Mouse (Mus musculus) liver, embryonic 11.5 days (tissue): ENCODE data around the gene Clba1. TPM values are rescaled to one million over a fixed set of nuclear protein-coding genes. Genes with fewer than 3 reads are reported as not detected.

Experiments
- ATAC-seq: fragments of 200-750 bp; cut with Nextera tagmentation; replicated peaks from 2 replicates; pipeline ENCODE4 v1.8.0; 2017; ENCODE audit warnings: moderate number of reproducible peaks, mild to moderate bottlenecking, moderate TSS enrichment, moderate library complexity; ENCODE audit not compliant: low FRiP score
- DNase-seq: peaks from one replicate; pipeline ENCODE4 v3.0.0-alpha.2; 2017; ENCODE audit warnings: low spot score
- H3K27ac ChIP-seq: fragments of 300-500 bp; sonication (generic); 2 replicates; pipeline ENCODE4 v1.5.1; 2014; ENCODE audit warnings: mild to moderate bottlenecking, low read depth, low read length, control low read depth
- H3K27me3 ChIP-seq: fragments of 300-500 bp; sonication (generic); replicated peaks from 2 replicates; pipeline ENCODE4 v1.6.1; 2014; ENCODE audit warnings: low read length, mixed read lengths; ENCODE audit not compliant: control insufficient read depth, insufficient read depth
- H3K36me3 ChIP-seq: fragments of 300-500 bp; sonication (generic); 2 replicates; pipeline ENCODE4 v1.6.1; 2014; ENCODE audit warnings: mild to moderate bottlenecking, low read length, moderate library complexity, mixed read lengths; ENCODE audit not compliant: control insufficient read depth, insufficient read depth
- H3K4me1 ChIP-seq: fragments of 300-500 bp; sonication (generic); replicated peaks from 2 replicates; pipeline ENCODE4 v1.6.1; 2014; ENCODE audit warnings: low read length, mixed read lengths; ENCODE audit not compliant: control insufficient read depth, insufficient read depth
- H3K4me2 ChIP-seq: fragments of 300-500 bp; sonication (generic); 2 replicates; pipeline ENCODE4 v1.6.1; 2014; ENCODE audit warnings: mild to moderate bottlenecking, control low read depth, moderate library complexity
- H3K4me3 ChIP-seq: fragments of 300-500 bp; sonication (generic); 2 replicates; pipeline ENCODE4 v1.5.1; 2014; ENCODE audit warnings: low read depth, low read length, control low read depth
- H3K9ac ChIP-seq: fragments of 300-500 bp; sonication (generic); 2 replicates; pipeline ENCODE4 v1.6.1; 2014; ENCODE audit warnings: low read depth, low read length, control low read depth
- H3K9me3 ChIP-seq: fragments of 300-500 bp; sonication (generic); 2 replicates; pipeline ENCODE4 v1.6.1; 2016; ENCODE audit warnings: low read length, inconsistent platforms, mixed read lengths; ENCODE audit not compliant: control insufficient read depth
- WGBS: fragments of 180-500 bp; shearing (Covaris S2); extraction: QIAGEN DNeasy Blood & Tissue Kit; methylation state at CpG from one replicate; pipeline ENCODE4 v1.1.7; 2014; 5-methylcytosine and 5-hydroxymethylcytosine counted together
- polyA plus RNA-seq: library from polyadenylated mRNA; unstranded; fragments of >200 nt; fragmentation: Nextera tagmentation; extraction: Ambion mirVana; gene quantifications from 2 replicates; pipeline ENCODE4 v1.2.1, GENCODE M21; 2014

Gene Clba1
- 2.2 and 2.5 TPM in 2 replicates for polyA plus RNA-seq

DNA sequence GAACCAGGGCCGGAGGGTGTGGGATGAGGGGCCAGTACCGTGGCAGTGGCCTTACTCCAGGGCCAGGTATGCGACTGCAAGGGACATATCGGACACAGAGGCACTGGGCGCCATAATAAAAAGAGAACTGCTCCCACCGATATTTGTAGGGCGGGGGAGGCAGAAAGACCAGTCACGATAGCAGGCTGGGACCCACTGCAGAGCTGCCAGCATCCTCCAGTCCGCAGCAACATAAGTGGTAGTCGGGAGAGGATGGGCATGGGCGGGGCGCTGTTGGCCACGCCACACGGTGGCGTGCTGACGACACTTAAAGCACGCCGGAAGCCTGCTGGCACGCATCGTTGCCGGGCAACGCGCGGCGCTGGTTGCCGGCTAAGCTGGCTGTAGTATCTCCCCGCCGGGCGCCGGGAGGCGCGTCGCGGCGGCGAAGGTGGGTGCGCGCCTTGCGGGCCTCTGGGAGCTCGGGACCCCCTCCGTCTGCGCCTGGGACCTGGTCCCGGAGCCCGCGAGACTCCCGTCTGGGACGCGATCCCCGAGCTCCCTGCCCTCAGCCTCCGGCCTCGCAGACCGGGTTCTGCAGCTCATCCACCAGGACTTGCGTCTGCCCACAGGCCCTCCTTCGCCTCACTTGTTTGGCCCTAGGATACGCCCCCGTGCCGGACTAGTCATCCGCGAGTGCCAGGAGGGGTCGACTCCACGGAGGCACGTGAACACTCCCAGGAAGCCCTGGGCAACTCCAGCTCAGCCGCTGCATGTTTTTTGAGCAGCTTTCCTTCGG is at the start of gene Clba1:
Gene Clba1, plus strand, starts transcription at position 351 of the 778 bp plus-strand sequence.
- ATAC-seq = peak; percentile 91
- H3K27ac ChIP-seq = no peak within 1 kb of the TSS

DNA sequence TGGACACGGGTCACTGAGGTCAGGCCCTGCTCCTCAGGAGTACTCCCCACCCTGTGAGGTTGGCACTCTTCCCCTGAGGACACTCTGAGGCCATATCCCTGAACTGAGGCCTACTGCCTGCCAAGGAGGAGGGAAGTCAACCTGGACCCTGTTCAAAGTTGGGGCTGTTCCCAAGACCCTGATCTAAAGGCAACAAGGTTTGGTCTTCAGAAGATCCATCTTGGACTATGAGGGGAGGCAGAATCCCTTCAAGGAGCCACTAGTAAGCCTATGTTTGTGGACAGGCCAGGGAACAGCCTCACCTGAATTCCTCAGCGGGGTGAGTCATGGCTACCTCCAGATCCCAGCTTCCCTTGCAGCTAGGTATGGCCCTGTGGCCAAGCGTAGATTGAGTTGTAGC is 49.3 kb upstream of the Clba1 start:
- Histone ChIP-seq H3K27ac (no peak overlapping the region), H3K4me1 (no peaks in the 10 kb centered on the region), H3K9ac (no peak overlapping the region), H3K36me3 (no peaks in the 10 kb centered on the region), H3K9me3 (no peaks in the 10 kb centered on the region), H3K4me3 (no peak overlapping the region), H3K4me2 (no peak overlapping the region), H3K27me3 (no peaks in the 10 kb centered on the region)
- DNase-seq = no peak
- 84% methylated on average over 3 of the region's 3 CpGs for WGBS
- ATAC-seq = no peak

More for the DNA sequence above, at the start of gene Clba1:
- Histone ChIP-seq H3K4me3 (peak within 1 kb of the TSS; percentile 64), H3K9ac (peak within 1 kb of the TSS; percentile 52), H3K27me3 (peaks cover 24% of the 10 kb centered on the region), H3K36me3 (no peaks in the 10 kb centered on the region), H3K4me2 (peak within 1 kb of the TSS; percentile 99), H3K4me1 (peaks cover 11% of the 10 kb centered on the region; the same call in 1 of the 2 replicates), H3K9me3 (no peaks in the 10 kb centered on the region)
- 2% methylated on average over 58 of the region's 64 CpGs for WGBS
- DNase-seq = peak; percentile 82

DNA sequence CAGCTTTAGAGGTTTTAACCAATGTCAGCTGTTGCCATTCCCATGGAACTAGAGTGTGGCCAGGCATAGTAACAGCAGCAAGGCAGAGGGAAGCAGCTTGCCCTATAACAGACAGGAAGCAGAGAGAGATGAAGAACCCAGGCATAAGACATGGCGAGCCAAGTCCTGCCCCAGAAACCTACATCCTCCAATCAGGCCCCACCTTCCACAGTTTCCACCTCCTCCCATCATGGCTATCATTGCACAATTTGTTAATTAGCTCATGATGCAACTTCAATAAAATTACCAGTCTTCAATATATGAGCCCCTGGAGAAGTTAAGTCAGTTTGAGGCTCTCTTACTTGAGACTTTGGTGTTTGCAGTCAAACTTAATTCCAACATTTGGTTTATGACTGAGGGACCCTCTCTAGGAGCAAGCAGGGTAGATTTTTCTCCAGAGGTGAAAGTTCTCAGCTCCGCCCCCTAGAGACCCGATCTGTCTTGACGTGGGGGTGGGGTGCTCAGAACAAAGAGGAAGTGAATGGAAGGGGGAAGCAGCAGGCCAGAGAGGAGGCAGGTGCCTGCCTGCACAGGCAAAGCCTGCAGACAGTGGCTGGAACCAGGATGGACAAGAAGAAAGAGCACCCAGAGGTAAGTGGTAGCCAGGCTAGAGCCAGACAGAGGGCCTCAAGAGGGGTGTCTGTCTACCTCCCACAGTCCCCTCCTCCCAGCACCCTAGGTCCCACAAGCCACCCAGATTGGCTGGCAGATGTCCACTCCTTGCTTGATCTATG is 48.4 kb upstream of the Clba1 start, which contains the start of gene Pld4:
Gene Pld4, plus strand, starts transcription at position 502 of the 773 bp plus-strand sequence.
- DNase-seq (no peak), ATAC-seq (no peak)
- WGBS = 35% methylated on average over 4 of the region's 4 CpGs
- Histone ChIP-seq H3K9me3 (no peaks in the 10 kb centered on the region), H3K4me2 (no peak within 1 kb of the TSS), H3K27me3 (no peaks in the 10 kb centered on the region), H3K4me1 (no peaks in the 10 kb centered on the region), H3K9ac (no peak within 1 kb of the TSS), H3K27ac (no peak within 1 kb of the TSS), H3K36me3 (no peaks in the 10 kb centered on the region), H3K4me3 (no peak within 1 kb of the TSS)

DNA sequence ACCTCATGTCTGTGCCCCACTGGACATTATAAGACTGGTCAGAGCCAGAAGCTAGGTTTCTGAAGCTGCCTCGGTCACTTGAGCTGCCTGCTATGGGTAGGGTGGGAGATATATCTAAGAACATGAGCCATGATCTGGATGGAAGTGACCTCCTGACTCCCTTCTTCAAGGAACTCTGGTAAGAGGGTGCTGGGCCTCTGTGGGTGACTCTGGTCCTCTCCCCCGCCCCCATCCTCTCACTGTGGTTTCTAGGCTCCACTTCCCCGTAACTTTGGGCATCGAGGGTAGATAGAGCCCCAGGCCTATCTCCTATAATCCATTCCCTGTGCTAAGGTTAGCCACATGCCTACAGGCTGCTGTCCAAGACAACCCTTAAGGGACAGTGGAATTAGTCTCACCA is 47.3 kb upstream of the Clba1 start:
- Histone ChIP-seq H3K27ac (no peak overlapping the region), H3K27me3 (no peaks in the 10 kb centered on the region), H3K9ac (no peak overlapping the region), H3K4me1 (no peaks in the 10 kb centered on the region), H3K9me3 (no peaks in the 10 kb centered on the region), H3K4me3 (no peak overlapping the region), H3K4me2 (no peak overlapping the region), H3K36me3 (no peaks in the 10 kb centered on the region)
- 59% methylated on average over 4 of the region's 4 CpGs for WGBS
- no peak for ATAC-seq
- DNase-seq = no peak

DNA sequence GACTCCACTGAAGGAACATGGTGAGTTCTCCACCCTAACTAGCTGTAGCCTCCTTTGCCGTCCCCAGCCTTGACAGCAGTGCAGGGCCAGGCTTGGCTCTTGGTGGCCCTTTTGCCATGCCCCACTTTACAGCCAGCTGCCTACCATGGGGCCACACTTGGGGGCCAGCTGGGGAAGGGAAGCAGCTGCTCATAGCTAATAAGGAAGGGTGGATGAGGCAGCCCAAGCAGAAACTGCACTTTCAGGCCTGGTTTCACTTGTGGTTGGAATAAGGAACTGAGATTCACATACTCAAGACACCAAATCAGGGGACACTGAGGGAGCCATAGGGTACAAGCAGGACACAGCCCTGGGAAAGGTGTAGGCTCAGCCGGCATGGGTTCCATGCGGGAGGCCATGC is 46.7 kb upstream of the Clba1 start:
- DNase-seq (no peak), ATAC-seq (no peak)
- H3K27me3 ChIP-seq = no peaks in the 10 kb centered on the region
- no peak overlapping the region for H3K4me3 ChIP-seq
- H3K4me1 ChIP-seq = no peaks in the 10 kb centered on the region
- 75% methylated on average over 3 of the region's 3 CpGs for WGBS
- no peak overlapping the region for H3K4me2 ChIP-seq
- H3K9ac ChIP-seq = no peak overlapping the region
- no peak overlapping the region for H3K27ac ChIP-seq
- H3K36me3 ChIP-seq = no peaks in the 10 kb centered on the region
- H3K9me3 ChIP-seq = no peaks in the 10 kb centered on the region

DNA sequence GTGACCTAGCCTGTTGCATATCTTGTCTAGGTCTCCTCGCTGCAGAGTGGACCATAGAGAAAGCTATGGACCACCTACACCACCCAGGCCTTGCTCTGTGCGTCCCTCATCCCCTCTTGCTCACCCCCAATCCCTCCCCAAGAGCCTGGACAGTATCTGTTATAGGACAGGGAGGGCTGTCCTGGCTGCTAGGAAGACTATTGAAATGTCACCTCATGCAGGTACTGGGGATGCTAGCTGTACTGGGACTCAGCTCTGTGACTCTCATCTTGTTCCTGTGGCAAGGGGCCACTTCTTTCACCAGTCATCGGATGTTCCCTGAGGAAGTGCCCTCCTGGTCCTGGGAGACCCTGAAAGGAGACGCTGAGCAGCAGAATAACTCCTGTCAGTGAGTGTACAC is 45.6 kb upstream of the Clba1 start:
- no peaks in the 10 kb centered on the region for H3K36me3 ChIP-seq
- no peak overlapping the region for H3K27ac ChIP-seq
- no peak overlapping the region for H3K4me3 ChIP-seq
- DNase-seq = no peak
- no peaks in the 10 kb centered on the region for H3K4me1 ChIP-seq
- H3K9me3 ChIP-seq = no peaks in the 10 kb centered on the region
- no peak overlapping the region for H3K9ac ChIP-seq
- no peak overlapping the region for H3K4me2 ChIP-seq
- ATAC-seq = no peak
- WGBS = 60% methylated on average over 4 of the region's 4 CpGs
- H3K27me3 ChIP-seq = no peaks in the 10 kb centered on the region

DNA sequence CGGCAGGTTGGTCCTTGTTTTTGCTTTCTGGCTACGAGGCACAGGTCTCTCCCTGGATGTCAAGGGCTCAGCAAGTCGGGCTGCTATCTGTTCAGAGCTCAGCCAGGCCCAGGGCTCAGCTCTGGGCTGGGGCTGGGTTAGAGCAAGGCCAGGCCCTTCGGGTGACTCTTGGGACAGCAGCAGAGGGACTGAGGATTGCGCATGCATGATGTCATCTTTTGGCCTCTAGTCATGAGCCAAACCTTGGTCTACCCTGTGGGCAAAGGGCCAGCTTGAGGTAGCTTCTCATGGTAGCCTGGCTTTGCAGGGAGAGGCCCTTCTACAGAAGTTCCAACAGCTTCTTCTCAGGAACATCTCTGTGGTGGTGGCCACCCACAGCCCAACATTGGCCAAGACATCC is 44.6 kb upstream of the Clba1 start:
- H3K9me3 ChIP-seq = no peaks in the 10 kb centered on the region
- H3K4me2 ChIP-seq = no peak overlapping the region
- ATAC-seq = no peak
- H3K9ac ChIP-seq = no peak overlapping the region
- H3K4me1 ChIP-seq = no peaks in the 10 kb centered on the region
- H3K36me3 ChIP-seq = no peaks in the 10 kb centered on the region
- no peaks in the 10 kb centered on the region for H3K27me3 ChIP-seq
- DNase-seq = no peak
- no peak overlapping the region for H3K27ac ChIP-seq
- WGBS = 69% methylated on average over 5 of the region's 5 CpGs
- H3K4me3 ChIP-seq = no peak overlapping the region

DNA sequence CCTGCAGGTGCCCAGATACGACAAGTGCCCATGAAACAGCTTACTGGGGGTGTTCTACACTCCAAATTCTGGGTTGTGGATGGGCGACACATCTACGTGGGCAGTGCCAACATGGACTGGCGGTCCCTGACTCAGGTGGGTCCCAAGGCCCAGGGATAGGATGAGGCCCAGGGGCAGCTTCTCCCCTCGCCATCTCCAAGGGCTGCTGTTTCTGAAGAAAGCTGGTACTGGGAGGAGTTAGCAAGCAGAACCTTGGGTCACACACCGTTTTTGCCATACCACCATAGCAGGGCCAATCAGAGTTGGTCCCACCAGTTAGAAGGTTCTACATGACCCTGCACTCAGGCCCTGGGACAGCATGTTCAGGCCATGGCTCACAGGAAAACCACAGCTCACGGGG is 43.7 kb upstream of the Clba1 start:
- H3K36me3 ChIP-seq = no peaks in the 10 kb centered on the region
- no peaks in the 10 kb centered on the region for H3K9me3 ChIP-seq
- no peak overlapping the region for H3K9ac ChIP-seq
- H3K27me3 ChIP-seq = no peaks in the 10 kb centered on the region
- no peak for ATAC-seq
- no peaks in the 10 kb centered on the region for H3K4me1 ChIP-seq
- H3K27ac ChIP-seq = no peak overlapping the region
- DNase-seq = no peak
- H3K4me3 ChIP-seq = no peak overlapping the region
- 78% methylated on average over 7 of the region's 7 CpGs for WGBS
- H3K4me2 ChIP-seq = no peak overlapping the region
